Mouse (Mus musculus): ENCODE results near the gene Tmub2. TPM values are rescaled to one million over a fixed set of nuclear protein-coding genes. Genes with fewer than 3 reads are reported as not detected.

Tmub2 gene
- 36.1 and 37.7 TPM in 2 replicates for polyA plus RNA-seq (2012)

GRCm38 (mm10) chr11:102284501-102285094 is at the start of gene Tmub2:
TSS of gene Tmub2 (plus strand) at chr11:102284931.

GRCm38 (mm10) chr11:102248630-102249230 is 36.0 kb upstream of the Tmub2 start, which contains the start of gene BC030867:
TSS of gene BC030867 (plus strand) at chr11:102248882.

GRCm38 (mm10) chr11:102268520-102269244 is 16.0 kb upstream of the Tmub2 start, which contains the start of gene Asb16:
TSS of gene Asb16 (plus strand) at chr11:102268743.

GRCm38 (mm10) chr11:102296491-102297472 is 12.1 kb downstream of the Tmub2 start, which contains the start of gene Atxn7l3:
TSS of gene Atxn7l3 (minus strand) at chr11:102296631.

GRCm38 (mm10) chr11:102319410-102319792 is 34.7 kb downstream of the Tmub2 start, which contains the start of gene Ubtf:
TSS of gene Ubtf (minus strand) at chr11:102319742.

Other genes starting within 250 kb of the Tmub2 start
- 1.2 and 1.8 TPM in 2 replicates for gene Cd300lg, start 243.4 kb upstream of the Tmub2 start, polyA plus RNA-seq (2012)
- 2.4 TPM in 2 replicates for gene Mpp2, start 196.4 kb upstream of the Tmub2 start, polyA plus RNA-seq (2012)
- not detected in 2 replicates for gene Ppy, start 183.6 kb upstream of the Tmub2 start, polyA plus RNA-seq (2012)
- gene Pyy, start 177.1 kb upstream of the Tmub2 start, polyA plus RNA-seq (2012) = not detected in 2 replicates
- gene Nags, start 139.4 kb upstream of the Tmub2 start, polyA plus RNA-seq (2012) = 1.1 and 1.3 TPM in 2 replicates
- gene Tmem101, start 128.5 kb upstream of the Tmub2 start, polyA plus RNA-seq (2012) = 7.9 and 11.8 TPM in 2 replicates
- 97.8 and 116 TPM in 2 replicates for gene Lsm12, start 99.6 kb upstream of the Tmub2 start, polyA plus RNA-seq (2012)
- 57.4 and 70.2 TPM in 2 replicates for gene G6pc3, start 95.3 kb upstream of the Tmub2 start, polyA plus RNA-seq (2012)
- gene Hdac5, start 54.8 kb upstream of the Tmub2 start, polyA plus RNA-seq (2012) = 158 and 159 TPM in 2 replicates
- 8.4 and 10.1 TPM in 2 replicates for gene BC030867, start 36.0 kb upstream of the Tmub2 start, polyA plus RNA-seq (2012)
- gene Asb16, start 16.2 kb upstream of the Tmub2 start, polyA plus RNA-seq (2012) = 0.81 and 1.0 TPM in 2 replicates
- 94.8 and 103 TPM in 2 replicates for gene Atxn7l3, start 11.7 kb downstream of the Tmub2 start, polyA plus RNA-seq (2012)
- gene Ubtf, start 34.8 kb downstream of the Tmub2 start, polyA plus RNA-seq (2012) = 161 and 212 TPM in 2 replicates
- gene Slc4a1, start 81.3 kb downstream of the Tmub2 start, polyA plus RNA-seq (2012) = 2.7 and 4.3 TPM in 2 replicates
- gene Rundc3a, start 108.5 kb downstream of the Tmub2 start, polyA plus RNA-seq (2012) = 1.8 and 3.5 TPM in 2 replicates
- gene Slc25a39, start 123.0 kb downstream of the Tmub2 start, polyA plus RNA-seq (2012) = 222 and 234 TPM in 2 replicates
- gene Grn, start 145.4 kb downstream of the Tmub2 start, polyA plus RNA-seq (2012) = 72.3 and 103 TPM in 2 replicates
- gene Fam171a2, start 162.8 kb downstream of the Tmub2 start, polyA plus RNA-seq (2012) = 4.1 and 7.0 TPM in 2 replicates
- 113 and 212 TPM in 2 replicates for gene Itga2b, start 185.2 kb downstream of the Tmub2 start, polyA plus RNA-seq (2012)